Mouse (Mus musculus): ENCODE measurements around the gene Hspb1. TPM values are rescaled to one million over a fixed set of nuclear protein-coding genes. Genes with fewer than 3 reads are reported as not detected.
A peak's percentile ranks its signal among the peaks of the same experiment; 100 is the strongest.

The Hspb1 gene
- polyA plus RNA-seq, 1 experiment from 2014 or later = 27.3 TPM

DNA sequence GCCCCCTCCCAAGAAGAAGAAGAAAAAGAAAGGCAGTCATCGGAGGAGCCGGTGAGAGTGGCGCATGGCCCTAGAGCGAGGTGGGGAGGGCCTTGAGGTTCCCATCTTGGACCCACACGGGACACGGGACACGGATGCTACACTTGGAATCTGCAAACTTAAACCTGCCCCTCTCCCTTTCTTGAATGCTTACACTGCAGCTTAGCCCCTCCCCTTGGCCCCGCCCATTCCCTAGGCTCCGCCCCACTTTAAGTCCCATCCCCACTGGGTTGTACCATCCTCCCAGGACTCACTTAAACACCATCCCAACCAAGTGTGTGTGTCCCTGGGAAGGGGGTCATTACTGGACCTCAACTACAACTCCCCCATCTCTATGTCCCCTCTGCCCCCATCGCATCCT is 35.3 kb upstream of the Hspb1 start:
- Histone ChIP-seq H3K27ac (replicated peaks; ENCODE audit: low read depth, low read length) (no peak overlapping the region; the same call in 1 of the 2 replicates), H3K4me1 (ENCODE audit: control insufficient read depth, insufficient read depth, low read length) (peaks cover 4% of the 10 kb centered on the region; the same call in 1 of the 2 replicates), H3K36me3 (replicated peaks; ENCODE audit: control insufficient read depth, insufficient read depth, low read depth, low read length) (no peaks in the 10 kb centered on the region), H3K9ac (replicated peaks; ENCODE audit: low read length) (no peak overlapping the region), H3K4me2 (ENCODE audit: low read depth, low read length) (peak overlapping the region; percentile 21; the same call in 1 of the 2 replicates), H3K4me3 (ENCODE audit: low read depth, low read length) (no peak overlapping the region), H3K27me3 (ENCODE audit: control insufficient read depth, insufficient read depth, low read length) (peaks cover 45% of the 10 kb centered on the region), H3K9me3 (replicated peaks; ENCODE audit: control insufficient read depth, low read length) (no peaks in the 10 kb centered on the region)
- WGBS = under 1% methylated on average over 10 of the region's 10 CpGs
- DNase-seq (ENCODE audit: low spot score) = peak; percentile 25
- ATAC-seq (replicated peaks; ENCODE audit: insufficient number of reproducible peaks, low FRiP score, low TSS enrichment, low read depth) = no peak

DNA sequence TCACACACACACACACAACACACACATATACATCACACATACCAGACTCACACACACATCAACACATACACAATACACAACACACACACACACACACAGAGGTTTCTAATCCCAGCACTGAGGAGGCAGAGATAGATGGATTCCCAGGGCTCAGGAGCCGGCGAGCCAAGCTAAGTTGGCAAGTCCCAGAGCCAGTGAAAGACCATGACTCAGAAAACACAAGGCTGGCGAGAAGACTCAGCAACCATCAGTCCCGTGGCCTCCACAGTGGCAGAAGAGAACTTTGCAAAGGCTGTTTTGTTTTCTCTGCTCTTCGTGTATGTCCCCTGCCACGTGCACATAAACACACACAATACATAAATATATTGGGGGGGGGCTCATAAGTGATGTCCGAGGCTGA is 34.0 kb upstream of the Hspb1 start:
- H3K9ac ChIP-seq (replicated peaks; ENCODE audit: low read length) = no peak overlapping the region
- H3K9me3 ChIP-seq (replicated peaks; ENCODE audit: control insufficient read depth, low read length) = no peaks in the 10 kb centered on the region
- DNase-seq (ENCODE audit: low spot score) = no peak
- H3K27ac ChIP-seq (replicated peaks; ENCODE audit: low read depth, low read length) = no peak overlapping the region
- H3K27me3 ChIP-seq (ENCODE audit: control insufficient read depth, insufficient read depth, low read length) = peaks cover 55% of the 10 kb centered on the region
- H3K4me1 ChIP-seq (ENCODE audit: control insufficient read depth, insufficient read depth, low read length) = peaks cover 4% of the 10 kb centered on the region; the same call in 1 of the 2 replicates
- no peak overlapping the region for H3K4me3 ChIP-seq (ENCODE audit: low read depth, low read length)
- no peak overlapping the region for H3K4me2 ChIP-seq (ENCODE audit: low read depth, low read length)
- WGBS = 65% methylated on average over 7 of the region's 7 CpGs
- no peaks in the 10 kb centered on the region for H3K36me3 ChIP-seq (replicated peaks; ENCODE audit: control insufficient read depth, insufficient read depth, low read depth, low read length)
- no peak for ATAC-seq (replicated peaks; ENCODE audit: insufficient number of reproducible peaks, low FRiP score, low TSS enrichment, low read depth)

DNA sequence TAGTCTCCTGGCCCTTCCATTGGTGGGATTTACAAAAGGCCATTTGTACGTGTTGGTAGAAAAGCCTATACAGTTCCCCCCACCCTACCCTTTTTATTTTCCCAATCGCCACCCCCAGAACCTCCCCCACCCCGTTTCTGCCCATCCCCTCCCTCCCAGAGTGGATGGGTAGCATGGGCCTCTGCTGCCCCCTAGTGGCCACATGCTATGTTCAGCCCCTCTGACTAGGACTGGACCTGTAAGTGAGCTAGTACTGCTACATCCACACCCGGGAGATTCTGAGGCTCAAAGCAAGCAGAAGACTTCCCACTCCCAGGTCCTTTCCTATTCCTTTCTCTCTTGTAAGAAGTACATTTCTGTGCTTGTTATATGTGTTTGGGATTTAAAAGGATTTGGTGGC is 32.6 kb upstream of the Hspb1 start:
- peaks cover 4% of the 10 kb centered on the region; the same call in 1 of the 2 replicates for H3K4me1 ChIP-seq (ENCODE audit: control insufficient read depth, insufficient read depth, low read length)
- H3K27ac ChIP-seq (replicated peaks; ENCODE audit: low read depth, low read length) = no peak overlapping the region
- H3K4me2 ChIP-seq (ENCODE audit: low read depth, low read length) = no peak overlapping the region
- DNase-seq (ENCODE audit: low spot score) (peak; percentile 81), ATAC-seq (replicated peaks; ENCODE audit: insufficient number of reproducible peaks, low FRiP score, low TSS enrichment, low read depth) (no peak)
- peaks cover 53% of the 10 kb centered on the region for H3K27me3 ChIP-seq (ENCODE audit: control insufficient read depth, insufficient read depth, low read length)
- no peaks in the 10 kb centered on the region for H3K36me3 ChIP-seq (replicated peaks; ENCODE audit: control insufficient read depth, insufficient read depth, low read depth, low read length)
- no peaks in the 10 kb centered on the region for H3K9me3 ChIP-seq (replicated peaks; ENCODE audit: control insufficient read depth, low read length)
- H3K9ac ChIP-seq (replicated peaks; ENCODE audit: low read length) = no peak overlapping the region
- 1% methylated on average over 4 of the region's 4 CpGs for WGBS
- H3K4me3 ChIP-seq (ENCODE audit: low read depth, low read length) = no peak overlapping the region

- H3K9ac ChIP-seq (replicated peaks; ENCODE audit: low read length) = no peak overlapping the region
- 36% methylated on average over 8 of the region's 8 CpGs for WGBS
- H3K36me3 ChIP-seq (replicated peaks; ENCODE audit: control insufficient read depth, insufficient read depth, low read depth, low read length) = no peaks in the 10 kb centered on the region
- no peaks in the 10 kb centered on the region for H3K9me3 ChIP-seq (replicated peaks; ENCODE audit: control insufficient read depth, low read length)
- DNase-seq (ENCODE audit: low spot score) (no peak), ATAC-seq (replicated peaks; ENCODE audit: insufficient number of reproducible peaks, low FRiP score, low TSS enrichment, low read depth) (no peak)
- peaks cover 38% of the 10 kb centered on the region for H3K27me3 ChIP-seq (ENCODE audit: control insufficient read depth, insufficient read depth, low read length)
- H3K4me2 ChIP-seq (ENCODE audit: low read depth, low read length) = no peak overlapping the region
- H3K4me1 ChIP-seq (ENCODE audit: control insufficient read depth, insufficient read depth, low read length) = 0 out of 2 replicates have a peak, but pooled peaks cover 4% of the 10 kb centered on the region
- H3K4me3 ChIP-seq (ENCODE audit: low read depth, low read length) = no peak overlapping the region
- H3K27ac ChIP-seq (replicated peaks; ENCODE audit: low read depth, low read length) = no peak overlapping the region
These were observed 21.1 kb upstream of the Hspb1 start for GRCm38 (mm10) chr5:135866662-135867061.

DNA sequence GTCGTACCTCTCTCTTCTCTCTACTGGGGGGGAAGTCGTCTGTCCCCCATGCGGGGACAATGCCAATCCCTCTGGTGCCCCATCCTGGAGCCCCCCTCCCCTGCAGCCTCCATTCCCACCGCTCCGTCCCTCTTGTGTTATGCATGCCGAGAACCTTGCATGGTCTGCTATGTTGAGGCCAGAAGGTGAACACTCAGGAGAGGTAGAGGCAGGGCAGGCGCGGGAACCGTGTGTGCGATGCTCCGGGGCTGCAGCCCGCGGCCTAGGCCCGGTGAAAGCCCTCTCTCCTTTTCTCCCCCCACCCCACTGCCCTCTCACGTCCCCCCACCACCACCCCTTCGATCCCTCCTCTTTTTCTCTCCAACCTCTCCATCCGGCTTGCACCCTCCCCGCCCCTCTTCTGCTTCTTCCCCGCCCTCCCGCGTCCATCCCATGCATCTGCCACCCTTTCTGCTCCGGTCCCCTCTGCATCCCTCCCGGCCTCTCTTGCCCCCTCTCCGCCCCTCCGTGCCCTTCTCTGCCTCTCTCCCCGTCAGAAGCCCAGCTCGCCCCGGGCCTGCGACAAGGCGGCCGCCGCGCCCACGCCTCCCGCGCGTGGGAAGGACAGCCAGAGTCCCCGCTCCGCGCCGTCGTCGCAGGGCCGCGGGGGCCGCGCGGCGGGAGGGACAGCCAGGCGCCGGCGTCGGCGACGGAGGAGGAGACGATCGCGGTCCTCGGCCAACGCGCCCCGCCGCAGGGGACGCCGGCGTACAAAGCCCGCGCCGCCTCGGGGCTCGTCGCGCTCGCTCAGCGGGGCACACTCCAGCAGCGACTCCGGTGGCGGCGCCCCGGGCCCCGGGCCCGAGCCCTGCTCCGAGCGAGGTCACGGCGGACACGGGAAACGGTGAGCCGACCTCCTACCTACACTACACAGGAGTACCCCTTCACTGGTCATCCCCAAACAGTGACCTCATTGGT is 19.8 kb upstream of the Hspb1 start:
- Histone ChIP-seq H3K4me3 (ENCODE audit: low read depth, low read length) (peak overlapping the region; percentile 39), H3K36me3 (replicated peaks; ENCODE audit: control insufficient read depth, insufficient read depth, low read depth, low read length) (no peaks in the 10 kb centered on the region), H3K9me3 (replicated peaks; ENCODE audit: control insufficient read depth, low read length) (no peaks in the 10 kb centered on the region), H3K27me3 (ENCODE audit: control insufficient read depth, insufficient read depth, low read length) (peaks cover 38% of the 10 kb centered on the region), H3K9ac (replicated peaks; ENCODE audit: low read length) (peak overlapping the region; percentile 53), H3K4me1 (ENCODE audit: control insufficient read depth, insufficient read depth, low read length) (0 out of 2 replicates have a peak, but pooled peaks cover 4% of the 10 kb centered on the region), H3K27ac (replicated peaks; ENCODE audit: low read depth, low read length) (no peak overlapping the region), H3K4me2 (ENCODE audit: low read depth, low read length) (peak overlapping the region; percentile 86)
- DNase-seq (ENCODE audit: low spot score) (peak; percentile 23), ATAC-seq (replicated peaks; ENCODE audit: insufficient number of reproducible peaks, low FRiP score, low TSS enrichment, low read depth) (no peak)
- WGBS = under 1% methylated on average over 76 of the region's 89 CpGs

DNA sequence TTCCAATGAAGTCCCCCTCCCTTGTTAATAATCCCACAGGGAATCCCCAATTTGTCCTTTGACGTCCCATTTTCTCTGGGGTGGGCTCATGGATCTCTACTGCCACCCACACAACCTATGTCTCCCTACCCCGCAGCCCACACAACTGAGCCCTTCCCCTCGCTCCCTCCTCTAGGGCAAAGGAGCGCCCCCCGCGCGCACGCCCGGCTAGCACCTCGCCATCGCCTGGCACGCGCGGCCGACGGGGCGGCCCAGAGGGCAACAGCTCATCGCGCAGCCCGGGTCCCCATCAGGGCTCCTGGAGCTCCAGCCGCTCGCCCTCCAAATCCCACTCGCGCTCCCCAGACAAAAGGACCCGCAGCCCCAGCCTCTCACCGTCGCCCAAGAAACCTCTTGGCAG is 19.1 kb upstream of the Hspb1 start:
- H3K27me3 ChIP-seq (ENCODE audit: control insufficient read depth, insufficient read depth, low read length) = peaks cover 38% of the 10 kb centered on the region
- peak overlapping the region; percentile 53 for H3K9ac ChIP-seq (replicated peaks; ENCODE audit: low read length)
- WGBS = 1% methylated on average over 27 of the region's 27 CpGs
- H3K9me3 ChIP-seq (replicated peaks; ENCODE audit: control insufficient read depth, low read length) = no peaks in the 10 kb centered on the region
- H3K36me3 ChIP-seq (replicated peaks; ENCODE audit: control insufficient read depth, insufficient read depth, low read depth, low read length) = no peaks in the 10 kb centered on the region
- H3K4me3 ChIP-seq (ENCODE audit: low read depth, low read length) = peak overlapping the region; percentile 39
- no peak for ATAC-seq (replicated peaks; ENCODE audit: insufficient number of reproducible peaks, low FRiP score, low TSS enrichment, low read depth)
- H3K27ac ChIP-seq (replicated peaks; ENCODE audit: low read depth, low read length) = no peak overlapping the region
- H3K4me1 ChIP-seq (ENCODE audit: control insufficient read depth, insufficient read depth, low read length) = 0 out of 2 replicates have a peak, but pooled peaks cover 4% of the 10 kb centered on the region
- no peak for DNase-seq (ENCODE audit: low spot score)
- peak overlapping the region; percentile 86 for H3K4me2 ChIP-seq (ENCODE audit: low read depth, low read length)

- H3K27ac ChIP-seq (replicated peaks; ENCODE audit: low read depth, low read length) = no peak overlapping the region
- 62% methylated on average over 14 of the region's 14 CpGs for WGBS
- H3K27me3 ChIP-seq (ENCODE audit: control insufficient read depth, insufficient read depth, low read length) = peaks cover 38% of the 10 kb centered on the region
- ATAC-seq (replicated peaks; ENCODE audit: insufficient number of reproducible peaks, low FRiP score, low TSS enrichment, low read depth) = 0 out of 2 replicates have a peak, but pooled peaks have one; percentile 12
- 0 out of 2 replicates have a peak, but pooled peaks cover 4% of the 10 kb centered on the region for H3K4me1 ChIP-seq (ENCODE audit: control insufficient read depth, insufficient read depth, low read length)
- no peak overlapping the region for H3K4me2 ChIP-seq (ENCODE audit: low read depth, low read length)
- no peak overlapping the region for H3K4me3 ChIP-seq (ENCODE audit: low read depth, low read length)
- H3K9ac ChIP-seq (replicated peaks; ENCODE audit: low read length) = no peak overlapping the region
- no peaks in the 10 kb centered on the region for H3K36me3 ChIP-seq (replicated peaks; ENCODE audit: control insufficient read depth, insufficient read depth, low read depth, low read length)
- no peak for DNase-seq (ENCODE audit: low spot score)
- H3K9me3 ChIP-seq (replicated peaks; ENCODE audit: control insufficient read depth, low read length) = no peaks in the 10 kb centered on the region
These were observed 17.9 kb upstream of the Hspb1 start for GRCm38 (mm10) chr5:135869661-135870423.

Data from embryonic facial prominence, embryonic 11.5 days (tissue).